Mouse (Mus musculus): ENCODE results near the gene Calcb.

Gene Calcb

DNA sequence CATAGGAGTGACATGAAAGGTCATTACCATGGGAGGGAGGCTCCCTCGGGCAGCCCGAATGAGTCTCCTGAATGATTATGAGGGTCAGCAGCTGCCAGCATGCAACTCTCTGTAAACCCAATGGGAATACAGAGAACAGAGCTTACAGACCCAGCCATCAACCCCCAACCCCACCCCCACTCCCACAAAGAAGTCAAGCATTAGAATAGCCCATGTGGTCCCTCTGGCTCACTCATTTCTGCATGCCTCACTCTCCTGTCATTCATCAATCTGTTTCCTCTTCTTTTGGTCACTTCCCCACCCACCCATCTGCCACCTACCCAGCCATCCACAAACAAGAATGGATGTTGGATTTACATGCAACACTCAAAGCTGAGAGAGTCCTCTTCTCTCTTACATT lies 35.0 kb downstream of the Calcb start:
- no peak for DNase-seq (ENCODE audit: low read depth, low spot score)

DNA sequence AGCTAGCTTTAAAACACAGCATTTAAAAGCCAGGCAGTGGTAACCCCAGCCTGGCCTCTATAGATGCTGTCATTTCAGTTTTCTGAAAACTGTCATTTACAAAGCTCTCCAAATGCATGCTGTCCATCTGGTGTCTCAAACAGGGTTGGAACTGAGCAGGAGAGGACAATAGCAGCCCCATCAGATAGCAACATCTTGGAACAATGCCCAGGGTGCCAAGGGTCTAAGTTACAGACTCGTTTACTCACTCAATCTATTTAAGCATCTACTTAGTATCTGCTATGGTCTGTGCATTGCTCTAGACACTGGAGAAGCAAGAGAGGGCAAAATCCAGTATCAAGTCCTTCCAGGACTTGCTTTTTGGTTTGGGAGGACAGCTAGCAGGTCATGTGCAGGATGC lies 35.8 kb downstream of the Calcb start:
- no peak for DNase-seq (ENCODE audit: low read depth, low spot score)

DNA sequence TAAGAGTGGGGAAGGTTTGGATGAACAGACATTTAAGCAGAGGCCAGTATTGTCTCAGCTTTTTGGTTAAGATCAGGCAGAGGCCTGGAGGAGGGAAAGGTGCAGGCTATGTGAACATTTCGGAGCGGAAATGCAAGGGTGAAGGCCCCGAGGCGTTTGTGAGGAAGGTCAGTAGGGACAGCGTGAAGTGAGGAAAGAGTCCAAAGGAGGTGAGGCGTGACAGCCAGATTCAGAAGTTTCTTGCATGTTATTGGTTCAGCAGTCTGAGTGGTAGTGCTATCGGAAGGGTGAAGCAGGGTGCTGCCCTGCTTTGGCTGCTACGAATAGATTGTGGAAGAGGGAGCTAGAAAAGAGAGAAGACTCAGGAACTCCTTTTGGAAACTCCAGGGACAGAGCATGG lies 36.2 kb downstream of the Calcb start:
- no peak for DNase-seq (ENCODE audit: low read depth, low spot score)

DNA sequence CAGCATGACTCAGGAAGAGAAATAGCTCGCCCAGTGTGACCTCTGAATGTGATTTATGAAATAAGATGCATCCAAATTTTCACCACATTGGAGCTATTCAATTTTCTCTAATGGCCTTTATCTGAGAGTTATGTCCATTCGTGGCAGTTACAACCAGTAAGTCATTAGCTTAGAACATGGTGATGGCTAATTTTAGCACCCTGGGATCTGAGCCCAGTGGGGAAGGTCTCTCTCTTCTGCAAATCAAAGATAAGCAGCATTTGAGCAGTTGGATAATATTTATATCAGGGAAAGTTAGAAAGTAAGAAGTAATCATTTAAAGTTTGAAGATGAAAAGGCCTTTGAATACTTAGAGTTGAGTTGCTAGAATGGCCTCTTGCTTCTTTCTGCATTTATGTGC lies 44.2 kb downstream of the Calcb start:
- DNase-seq (ENCODE audit: low read depth, low spot score) = no peak

DNA sequence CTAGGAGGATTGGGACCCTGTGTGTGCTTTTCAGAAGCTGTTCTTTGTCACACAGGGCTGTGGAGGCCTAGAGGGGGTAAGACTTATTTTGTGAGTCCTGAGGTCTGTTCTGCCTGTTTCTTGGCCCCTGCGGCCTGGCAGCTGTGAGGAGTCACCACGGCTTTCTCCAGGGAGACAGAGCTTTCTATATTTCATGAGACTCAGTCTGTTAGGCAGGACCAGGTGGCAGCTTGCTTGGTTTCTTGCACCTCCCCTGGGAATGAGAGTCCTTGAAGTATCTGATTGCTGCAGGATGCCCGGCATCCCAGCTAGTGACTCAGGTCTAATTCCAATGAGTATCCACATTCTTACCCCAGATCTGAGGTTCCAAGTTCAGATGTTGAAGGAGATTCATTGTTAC lies 46.8 kb downstream of the Calcb start:
- DNase-seq (ENCODE audit: low read depth, low spot score) = no peak

DNA sequence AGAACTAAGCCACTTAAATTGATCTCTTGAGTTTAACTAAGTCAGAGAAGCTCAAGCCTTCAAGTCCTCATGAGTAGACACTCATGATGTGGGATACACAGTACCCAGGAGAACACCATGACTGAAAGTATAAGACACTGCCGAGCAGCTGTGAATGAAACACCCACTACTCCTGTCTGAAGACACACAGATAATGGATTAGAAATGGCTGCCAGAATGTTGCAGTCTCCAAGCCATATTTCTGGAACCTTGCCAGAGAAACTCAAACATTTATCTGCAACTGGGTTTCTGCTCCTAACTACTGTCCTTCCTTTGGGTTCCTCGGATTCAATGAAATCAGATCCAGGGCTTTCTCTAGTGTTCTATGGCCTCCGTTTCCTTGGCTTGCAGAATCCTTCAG lies 48.1 kb downstream of the Calcb start:
- DNase-seq (ENCODE audit: low read depth, low spot score) = no peak

DNA sequence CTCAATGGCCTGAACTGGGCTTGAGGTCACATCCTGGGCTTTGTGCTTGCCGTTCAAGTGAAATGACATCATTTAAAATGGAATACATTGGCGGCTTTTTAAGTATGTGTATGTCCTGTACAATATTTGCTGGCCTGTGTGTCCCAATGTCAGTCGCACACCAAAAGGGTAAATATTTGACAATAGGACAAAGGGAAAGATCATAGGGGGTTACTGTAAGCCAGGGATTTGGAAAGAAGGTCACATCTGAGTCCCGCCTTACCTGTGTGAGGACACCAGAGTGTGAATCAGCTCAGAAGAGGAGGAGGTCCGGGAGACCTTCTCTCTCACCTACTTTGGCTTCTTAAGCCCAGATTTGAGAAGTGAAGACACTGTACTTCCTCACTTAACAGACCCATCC lies 50.1 kb downstream of the Calcb start:
- no peak for DNase-seq (ENCODE audit: low read depth, low spot score)

DNA sequence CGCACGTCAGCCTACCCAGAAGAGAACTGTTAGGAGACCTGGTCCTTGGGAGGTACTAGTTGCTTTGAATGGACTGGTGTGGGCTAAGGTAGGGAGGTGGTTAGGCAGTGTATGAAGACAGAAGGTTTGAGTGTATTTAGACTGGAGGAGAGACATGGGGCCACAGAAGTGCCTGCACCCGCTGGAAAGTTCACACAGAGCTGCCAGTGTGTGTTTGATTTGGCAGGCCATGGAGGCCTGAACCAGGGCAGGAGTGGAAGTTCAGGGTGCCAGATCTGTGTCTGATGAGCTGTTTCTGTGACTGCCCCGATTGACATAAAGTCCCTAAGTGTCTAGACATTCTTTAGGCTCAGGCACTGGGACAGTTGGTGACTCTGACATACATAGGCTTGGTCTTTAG lies 50.6 kb downstream of the Calcb start:
- DNase-seq (ENCODE audit: low read depth, low spot score) = no peak

DNA sequence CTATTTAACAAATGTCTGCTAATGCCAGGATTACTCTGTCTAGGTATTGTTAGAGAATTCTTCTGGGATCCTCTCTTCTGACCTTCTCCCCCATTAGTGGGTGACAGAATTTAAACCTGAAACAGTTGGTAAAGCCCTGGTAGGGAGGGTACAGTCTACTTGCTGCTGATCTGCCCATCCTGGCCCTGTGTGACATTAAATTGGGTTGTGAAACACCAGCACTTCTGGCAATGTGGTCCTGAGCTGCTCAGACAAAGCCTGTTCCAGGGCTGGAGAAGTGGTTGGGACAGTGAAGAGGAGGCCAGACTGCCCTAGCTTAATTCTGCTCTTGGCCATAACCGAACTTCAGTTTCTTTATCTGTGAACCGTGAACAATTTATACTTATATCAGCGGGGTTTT lies 52.1 kb downstream of the Calcb start:
- DNase-seq (ENCODE audit: low read depth, low spot score) = no peak

DNA sequence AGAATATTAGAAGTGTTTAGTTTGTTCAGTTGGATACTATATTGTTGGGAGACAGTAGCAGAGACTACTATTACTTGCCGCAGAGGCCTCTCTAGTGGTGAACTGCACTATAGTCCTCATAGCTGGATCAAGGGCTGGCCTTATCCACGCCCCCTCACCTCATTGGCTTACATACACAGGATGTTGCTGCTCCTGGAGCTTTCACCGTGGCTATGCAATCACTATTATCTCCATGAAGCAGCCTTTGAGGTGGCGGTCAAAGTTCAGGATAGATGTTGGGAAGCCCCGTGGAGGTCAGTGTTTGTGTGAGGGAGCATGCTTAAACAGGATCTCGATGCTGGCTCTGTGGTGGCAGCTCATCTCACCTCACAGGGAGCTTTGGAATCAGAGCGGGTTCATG lies 53.4 kb downstream of the Calcb start:
- no peak for DNase-seq (ENCODE audit: low read depth, low spot score)
